Mouse (Mus musculus) C2C12 (cell line): Measurements from ENCODE around the gene Gm37240.

Experiments used
- CEBPB ChIP-seq: IDR thresholded peaks from one replicate; pipeline ENCODE4 v1.6.1; 2011; ENCODE audit warnings: low read depth, mild to moderate bottlenecking, control low read depth, moderate library complexity
- CTCF ChIP-seq: IDR thresholded peaks from one replicate; pipeline ENCODE4 v1.5.1; 2011; ENCODE audit not compliant: control insufficient read depth, insufficient read depth, insufficient read length
- MAX ChIP-seq: IDR thresholded peaks from one replicate; pipeline ENCODE4 v1.6.1; 2011; ENCODE audit warnings: mild to moderate bottlenecking, control low read depth
- MYOD1 ChIP-seq: IDR thresholded peaks from one replicate; pipeline ENCODE4 v1.6.1; 2011; ENCODE audit warnings: low read depth; ENCODE audit not compliant: control insufficient read depth, insufficient read length
- MYOG ChIP-seq: IDR thresholded peaks from one replicate; pipeline ENCODE4 v1.6.1; 2011; ENCODE audit not compliant: control insufficient read depth, insufficient read length; ENCODE audit errors: extremely low read depth
- USF1 ChIP-seq: IDR thresholded peaks from one replicate; pipeline ENCODE4 v1.6.1; 2011; ENCODE audit warnings: low read depth, mild to moderate bottlenecking, control low read depth, moderate library complexity

- TF ChIP-seq USF1 (no peak), CTCF (no peak), MAX (no peak), CEBPB (no peak), MYOD1 (no peak), MYOG (no peak)
These were observed 509.8 kb downstream of the Gm37240 start for GRCm38 (mm10) chr3:85377505-85377904.
